Mouse (Mus musculus) midbrain, embryonic 13.5 days (tissue): ENCODE data around the gene Ntn4. TPM values are rescaled to one million over a fixed set of nuclear protein-coding genes. Genes with fewer than 3 reads are reported as not detected.

Experiments used
- ATAC-seq: fragments of 200-750 bp; cut with Nextera tagmentation; 2 replicates; pipeline ENCODE4 v1.8.0; 2017; ENCODE audit warnings: mild to moderate bottlenecking, moderate TSS enrichment, moderate library complexity
- H3K27ac ChIP-seq: fragments of 300-500 bp; sonication (generic); 2 replicates; pipeline ENCODE4 v1.5.1; 2015; ENCODE audit warnings: inconsistent platforms, mild to moderate bottlenecking, moderate library complexity
- H3K27me3 ChIP-seq: fragments of 300-500 bp; sonication (generic); 2 replicates; pipeline ENCODE4 v1.6.1; 2015; ENCODE audit warnings: mild to moderate bottlenecking, inconsistent platforms
- H3K36me3 ChIP-seq: fragments of 300-500 bp; sonication (generic); 2 replicates; pipeline ENCODE4 v1.6.1; 2015; ENCODE audit warnings: mild to moderate bottlenecking, inconsistent platforms
- H3K4me1 ChIP-seq: fragments of 300-500 bp; sonication (generic); replicated peaks from 2 replicates; pipeline ENCODE4 v1.6.1; 2015; ENCODE audit warnings: inconsistent platforms
- H3K4me2 ChIP-seq: fragments of 300-500 bp; sonication (generic); replicated peaks from 2 replicates; pipeline ENCODE4 v1.6.1; 2015; ENCODE audit warnings: moderate library complexity, mild to moderate bottlenecking, inconsistent platforms
- H3K4me3 ChIP-seq: fragments of 300-500 bp; sonication (generic); replicated peaks from 2 replicates; pipeline ENCODE4 v1.5.1; 2015; ENCODE audit warnings: mild to moderate bottlenecking, inconsistent platforms
- H3K9ac ChIP-seq: fragments of 300-500 bp; sonication (generic); replicated peaks from 2 replicates; pipeline ENCODE4 v1.6.1; 2015; ENCODE audit warnings: mild to moderate bottlenecking, inconsistent platforms
- H3K9me3 ChIP-seq: fragments of 300-500 bp; sonication (generic); 2 replicates; pipeline ENCODE4 v1.6.1; 2016; ENCODE audit warnings: mild to moderate bottlenecking, inconsistent platforms
- WGBS: fragments of 180-500 bp; shearing (Covaris S2); methylation state at CpG from one replicate; pipeline ENCODE4 v1.1.7; 2015; 5-methylcytosine and 5-hydroxymethylcytosine counted together
- polyA plus RNA-seq: library from polyadenylated mRNA; unstranded; fragments of >200 nt; fragmentation: Nextera tagmentation; extraction: Ambion mirVana; gene quantifications from 2 replicates; pipeline ENCODE4 v1.2.1, GENCODE M21; 2015

Gene Ntn4
- polyA plus RNA-seq, 1 experiment from 2014 or later, result 2.0 TPM

GRCm38 (mm10) chr10:93777372-93777771, 136.9 kb downstream of the Ntn4 start:
- Histone ChIP-seq H3K4me2 (no peak overlapping the region), H3K27me3 (no peaks in the 10 kb centered on the region), H3K4me1 (no peaks in the 10 kb centered on the region), H3K27ac (no peak overlapping the region), H3K36me3 (no peaks in the 10 kb centered on the region), H3K4me3 (no peak overlapping the region), H3K9ac (no peak overlapping the region), H3K9me3 (no peaks in the 10 kb centered on the region)
- no peak for ATAC-seq
- 49% methylated on average over 7 of the region's 7 CpGs for WGBS

GRCm38 (mm10) chr10:93783216-93784013, 142.9 kb downstream of the Ntn4 start:
- no peaks in the 10 kb centered on the region for H3K9me3 ChIP-seq
- H3K4me1 ChIP-seq, result peaks cover 4% of the 10 kb centered on the region; the same call in 1 of the 2 replicates
- no peak overlapping the region for H3K27ac ChIP-seq
- no peaks in the 10 kb centered on the region for H3K36me3 ChIP-seq
- 63% methylated on average over 15 of the region's 15 CpGs for WGBS
- no peak overlapping the region for H3K9ac ChIP-seq
- H3K27me3 ChIP-seq, result no peaks in the 10 kb centered on the region
- 0 out of 2 replicates have a peak, but pooled peaks have one; percentile 14 for ATAC-seq
- no peak overlapping the region for H3K4me3 ChIP-seq
- H3K4me2 ChIP-seq, result no peak overlapping the region

Other genes with a start within 250 kb of the Ntn4 start
- 104 and 106 TPM in 2 replicates for gene Lta4h, start 187.3 kb upstream of the Ntn4 start, polyA plus RNA-seq
- 0.08 TPM in 1 of 2 replicates, not detected in the other for gene Hal, start 151.9 kb upstream of the Ntn4 start, polyA plus RNA-seq
- 0.15 TPM in 2 replicates for gene Amdhd1, start 100.6 kb upstream of the Ntn4 start, polyA plus RNA-seq
- gene Ccdc38, start 100.0 kb upstream of the Ntn4 start, polyA plus RNA-seq, result 0.46 and 0.57 TPM in 2 replicates
- 95.8 and 101 TPM in 2 replicates for gene Snrpf, start 51.0 kb upstream of the Ntn4 start, polyA plus RNA-seq
- 1.9 and 2.1 TPM in 2 replicates for gene Usp44, start 190.9 kb downstream of the Ntn4 start, polyA plus RNA-seq